Mouse (Mus musculus): Measurements from ENCODE around the gene Slc26a3. TPM values are rescaled to one million over a fixed set of nuclear protein-coding genes. Genes with fewer than 3 reads are reported as not detected.

Gene Slc26a3
- polyA plus RNA-seq, 1 experiment, result not detected

- H3ac ChIP-seq (ENCODE audit: control insufficient read depth, insufficient read length), result no peak overlapping the region
- H3K4me3 ChIP-seq, result no peak overlapping the region
Observed at GRCm38 (mm10) chr12:31377241-31377640, 13.4 kb upstream of the Slc26a3 start.

DNA sequence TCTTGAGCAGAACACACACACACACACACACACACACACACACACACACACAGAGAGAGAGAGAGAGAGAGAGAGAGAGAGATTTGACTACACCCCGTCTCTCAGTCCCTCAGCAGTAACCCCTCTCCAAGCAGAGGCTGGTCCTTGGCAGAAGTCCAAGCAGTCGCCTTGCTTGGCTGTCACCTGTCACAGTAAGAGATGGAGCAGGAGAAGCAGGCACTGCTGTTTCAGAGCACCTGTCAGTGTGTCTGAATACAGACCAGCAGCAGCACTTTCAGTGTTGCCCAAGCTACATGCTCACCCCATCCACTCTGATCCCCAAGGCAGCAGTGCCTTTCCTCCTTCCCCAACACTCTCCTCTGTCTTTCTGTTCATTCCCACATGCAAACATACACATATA is 9.8 kb upstream of the Slc26a3 start:
- Histone ChIP-seq H3K36me3 (ENCODE audit: control insufficient read depth, insufficient read depth) (no peaks in the 10 kb centered on the region), H3K4me3 (no peak overlapping the region), H3K27me3 (ENCODE audit: control insufficient read depth, insufficient read depth, insufficient read length) (peaks cover 25% of the 10 kb centered on the region), H3ac (ENCODE audit: control insufficient read depth, insufficient read length) (no peak overlapping the region), H3K79me2 (ENCODE audit: control insufficient read depth, insufficient read depth) (no peaks in the 10 kb centered on the region), H3K4me2 (ENCODE audit: low read depth) (no peak overlapping the region)
- TF ChIP-seq MAX (IDR thresholded peaks at IDR 0.05; ENCODE audit: low read depth), result no peak
- TF ChIP-seq CEBPB (IDR thresholded peaks at IDR 0.05; ENCODE audit: insufficient read depth, poor library complexity, severe bottlenecking), result no peak
- no peak for TF ChIP-seq MYOG (IDR thresholded peaks at IDR 0.05; ENCODE audit: control insufficient read depth in 1 of 3, insufficient read depth in 1 of 3, insufficient read length in 2 of 3, low read depth in 2 of 3)

More at GRCm38 (mm10) chr12:31377241-31377640, 13.4 kb upstream of the Slc26a3 start:
- TF ChIP-seq POLR2AphosphoS2 (IDR thresholded peaks at IDR 0.05; ENCODE audit: insufficient read length, low read depth) (no peak), MYOD1 (IDR thresholded peaks at IDR 0.05; ENCODE audit: control insufficient read depth in 1 of 3, insufficient read length in 2 of 3, low read depth in 2 of 3) (no peak), CEBPB (IDR thresholded peaks at IDR 0.05; ENCODE audit: insufficient read depth, poor library complexity, severe bottlenecking) (no peak), REST (IDR thresholded peaks at IDR 0.05; ENCODE audit: insufficient read depth, insufficient read length) (no peak), USF1 (IDR thresholded peaks at IDR 0.05; ENCODE audit: low read depth) (no peak), POLR2A (IDR thresholded peaks at IDR 0.05; ENCODE audit: insufficient read length, low read depth) (no peak), MAX (IDR thresholded peaks at IDR 0.05; ENCODE audit: low read depth) (no peak), TCF3 (IDR thresholded peaks at IDR 0.05; ENCODE audit: insufficient read length, low read depth) (no peak), MYOG (IDR thresholded peaks at IDR 0.05; ENCODE audit: control insufficient read depth in 1 of 3, insufficient read depth in 1 of 3, insufficient read length in 2 of 3, low read depth in 2 of 3) (no peak), SRF (IDR thresholded peaks at IDR 0.05; ENCODE audit: control insufficient read depth, insufficient read length, low read depth) (no peak), TCF12 (IDR thresholded peaks at IDR 0.05; ENCODE audit: insufficient read depth, poor library complexity, severe bottlenecking) (no peak), E2F4 (IDR thresholded peaks at IDR 0.05; ENCODE audit: insufficient read depth) (no peak)
- no peaks in the 10 kb centered on the region for H3K36me3 ChIP-seq (ENCODE audit: control insufficient read depth, insufficient read depth)
- H3K4me2 ChIP-seq (ENCODE audit: low read depth), result no peak overlapping the region
- H3K79me2 ChIP-seq (ENCODE audit: control insufficient read depth, insufficient read depth), result no peaks in the 10 kb centered on the region
- peaks cover 6% of the 10 kb centered on the region for H3K27me3 ChIP-seq (ENCODE audit: control insufficient read depth, insufficient read depth, insufficient read length)

DNA sequence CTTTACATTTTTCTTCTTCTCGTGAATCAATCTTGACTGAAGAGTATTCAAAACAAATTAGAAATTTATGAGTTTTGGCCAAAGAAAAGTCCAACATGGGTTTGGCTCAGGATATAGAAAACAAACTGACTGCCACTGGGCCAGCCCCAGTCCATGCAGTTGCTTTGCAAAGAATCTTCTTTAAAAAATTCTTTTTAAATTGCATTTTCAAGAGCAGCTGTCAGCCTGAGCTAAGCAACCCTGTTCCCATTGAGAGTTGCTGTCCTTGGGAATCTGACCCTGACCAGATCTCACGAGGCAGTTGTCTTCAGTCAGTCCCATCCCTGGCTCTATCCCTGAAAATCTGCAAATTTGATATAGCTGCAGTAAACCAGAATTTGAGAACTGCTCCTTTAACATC is 8.2 kb upstream of the Slc26a3 start:
- Histone ChIP-seq H3ac (ENCODE audit: control insufficient read depth, insufficient read length) (no peak overlapping the region), H3K36me3 (ENCODE audit: control insufficient read depth, insufficient read depth) (no peaks in the 10 kb centered on the region), H3K79me2 (ENCODE audit: control insufficient read depth, insufficient read depth) (no peaks in the 10 kb centered on the region), H3K27me3 (ENCODE audit: control insufficient read depth, insufficient read depth, insufficient read length) (peaks cover 25% of the 10 kb centered on the region), H3K4me3 (no peak overlapping the region), H3K4me2 (ENCODE audit: low read depth) (no peak overlapping the region)
- TF ChIP-seq E2F4 (IDR thresholded peaks at IDR 0.05; ENCODE audit: insufficient read depth) (no peak), SRF (IDR thresholded peaks at IDR 0.05; ENCODE audit: control insufficient read depth, insufficient read length, low read depth) (no peak), MYOD1 (IDR thresholded peaks at IDR 0.05; ENCODE audit: control insufficient read depth in 1 of 3, insufficient read length in 2 of 3, low read depth in 2 of 3) (no peak), USF1 (IDR thresholded peaks at IDR 0.05; ENCODE audit: low read depth) (no peak), TCF12 (IDR thresholded peaks at IDR 0.05; ENCODE audit: insufficient read depth, poor library complexity, severe bottlenecking) (no peak), REST (IDR thresholded peaks at IDR 0.05; ENCODE audit: insufficient read depth, insufficient read length) (no peak), MYOG (IDR thresholded peaks at IDR 0.05; ENCODE audit: control insufficient read depth in 1 of 3, insufficient read depth in 1 of 3, insufficient read length in 2 of 3, low read depth in 2 of 3) (no peak), POLR2AphosphoS2 (IDR thresholded peaks at IDR 0.05; ENCODE audit: insufficient read length, low read depth) (no peak), POLR2A (IDR thresholded peaks at IDR 0.05; ENCODE audit: insufficient read length, low read depth) (no peak), MAX (IDR thresholded peaks at IDR 0.05; ENCODE audit: low read depth) (no peak), CEBPB (IDR thresholded peaks at IDR 0.05; ENCODE audit: insufficient read depth, poor library complexity, severe bottlenecking) (no peak), TCF3 (IDR thresholded peaks at IDR 0.05; ENCODE audit: insufficient read length, low read depth) (no peak)

DNA sequence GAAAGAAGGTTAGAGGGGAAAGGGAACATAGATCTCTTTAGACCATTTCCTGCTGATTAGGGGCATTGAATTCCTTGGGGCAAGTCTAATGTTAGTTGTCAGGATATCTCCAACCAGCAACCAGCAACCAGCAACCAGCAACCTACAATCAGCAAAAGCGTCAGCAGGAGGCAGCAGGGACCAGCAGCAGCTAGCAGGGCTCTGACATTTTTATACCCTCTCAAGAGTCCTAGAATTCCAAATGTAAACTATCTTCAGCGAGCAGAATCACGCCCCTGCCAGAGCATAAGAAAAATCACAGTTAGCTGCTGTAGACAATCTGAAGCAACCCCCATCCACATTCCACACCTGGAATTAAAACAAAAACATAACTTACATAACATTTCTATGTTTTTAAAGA is 3.4 kb upstream of the Slc26a3 start:
- H3K79me2 ChIP-seq (ENCODE audit: control insufficient read depth, insufficient read depth), result no peaks in the 10 kb centered on the region
- no peak for TF ChIP-seq TCF12 (IDR thresholded peaks at IDR 0.05; ENCODE audit: insufficient read depth, poor library complexity, severe bottlenecking)
- no peak for TF ChIP-seq SRF (IDR thresholded peaks at IDR 0.05; ENCODE audit: control insufficient read depth, insufficient read length, low read depth)
- TF ChIP-seq MYOD1 (IDR thresholded peaks at IDR 0.05; ENCODE audit: control insufficient read depth in 1 of 3, insufficient read length in 2 of 3, low read depth in 2 of 3), result no peak
- no peak for TF ChIP-seq CEBPB (IDR thresholded peaks at IDR 0.05; ENCODE audit: insufficient read depth, poor library complexity, severe bottlenecking)
- no peak overlapping the region for H3K4me3 ChIP-seq
- no peak overlapping the region for H3ac ChIP-seq (ENCODE audit: control insufficient read depth, insufficient read length)
- no peak overlapping the region for H3K4me2 ChIP-seq (ENCODE audit: low read depth)
- H3K27me3 ChIP-seq (ENCODE audit: control insufficient read depth, insufficient read depth, insufficient read length), result peaks cover 19% of the 10 kb centered on the region
- no peaks in the 10 kb centered on the region for H3K36me3 ChIP-seq (ENCODE audit: control insufficient read depth, insufficient read depth)

DNA sequence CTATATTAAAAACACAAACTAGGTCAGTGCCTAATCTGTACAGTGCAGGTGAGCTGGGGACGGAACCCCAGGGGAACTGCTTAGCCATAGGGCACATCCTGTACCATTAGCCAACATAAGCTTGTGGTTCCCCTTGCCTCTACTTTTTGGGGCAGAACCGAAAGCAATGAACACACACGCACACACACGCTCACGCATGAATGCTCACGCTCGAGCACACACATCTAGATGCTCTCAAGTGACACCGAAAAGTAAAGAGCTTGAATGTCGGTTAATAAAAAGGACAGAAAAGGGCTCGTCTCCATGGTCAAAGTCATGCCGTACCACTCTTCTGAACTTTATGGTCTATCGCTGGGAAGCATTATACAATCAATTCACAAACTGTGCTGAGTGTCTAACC is 1.0 kb downstream of the Slc26a3 start:
- no peaks in the 10 kb centered on the region for H3K79me2 ChIP-seq (ENCODE audit: control insufficient read depth, insufficient read depth)
- H3K4me2 ChIP-seq (ENCODE audit: low read depth), result no peak overlapping the region
- no peak overlapping the region for H3ac ChIP-seq (ENCODE audit: control insufficient read depth, insufficient read length)
- H3K27me3 ChIP-seq (ENCODE audit: control insufficient read depth, insufficient read depth, insufficient read length), result no peaks in the 10 kb centered on the region
- TF ChIP-seq POLR2A (IDR thresholded peaks at IDR 0.05; ENCODE audit: insufficient read length, low read depth), result no peak
- TF ChIP-seq SRF (IDR thresholded peaks at IDR 0.05; ENCODE audit: control insufficient read depth, insufficient read length, low read depth), result no peak
- no peak for TF ChIP-seq CEBPB (IDR thresholded peaks at IDR 0.05; ENCODE audit: insufficient read depth, poor library complexity, severe bottlenecking)
- no peak for TF ChIP-seq USF1 (IDR thresholded peaks at IDR 0.05; ENCODE audit: low read depth)
- no peak for TF ChIP-seq TCF3 (IDR thresholded peaks at IDR 0.05; ENCODE audit: insufficient read length, low read depth)
- TF ChIP-seq MAX (IDR thresholded peaks at IDR 0.05; ENCODE audit: low read depth), result no peak
- no peak for TF ChIP-seq E2F4 (IDR thresholded peaks at IDR 0.05; ENCODE audit: insufficient read depth)
- no peak for TF ChIP-seq MYOD1 (IDR thresholded peaks at IDR 0.05; ENCODE audit: control insufficient read depth in 1 of 3, insufficient read length in 2 of 3, low read depth in 2 of 3)
- TF ChIP-seq REST (IDR thresholded peaks at IDR 0.05; ENCODE audit: insufficient read depth, insufficient read length), result no peak
- TF ChIP-seq TCF12 (IDR thresholded peaks at IDR 0.05; ENCODE audit: insufficient read depth, poor library complexity, severe bottlenecking), result no peak
- TF ChIP-seq MYOG (IDR thresholded peaks at IDR 0.05; ENCODE audit: control insufficient read depth in 1 of 3, insufficient read depth in 1 of 3, insufficient read length in 2 of 3, low read depth in 2 of 3), result no peak
- TF ChIP-seq POLR2AphosphoS2 (IDR thresholded peaks at IDR 0.05; ENCODE audit: insufficient read length, low read depth), result no peak
- no peaks in the 10 kb centered on the region for H3K36me3 ChIP-seq (ENCODE audit: control insufficient read depth, insufficient read depth)
- H3K4me3 ChIP-seq, result no peak overlapping the region

All from myocyte (in vitro differentiated cells).